24 mouse cellular contexts compared by ENCODE assay signal in the genomic region with DNA sequence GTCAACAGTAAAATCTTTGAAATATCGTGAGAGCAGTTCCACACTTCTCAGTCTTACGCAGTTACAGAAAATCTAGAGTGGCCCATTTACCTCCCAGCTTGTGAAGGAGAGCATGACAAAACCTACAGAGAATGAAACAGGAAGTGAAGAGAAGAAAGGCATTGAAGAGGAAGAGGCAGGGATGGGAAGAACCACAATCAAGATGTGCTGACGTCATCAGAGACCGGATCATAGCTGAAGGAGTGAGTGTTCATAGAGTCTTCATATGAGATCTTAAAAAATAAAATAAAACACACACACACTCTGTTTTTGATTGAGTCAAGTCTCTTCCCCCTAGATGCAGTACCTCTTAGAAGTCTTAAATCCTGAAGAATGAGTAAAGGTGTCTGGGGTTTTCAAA.
DNase-seq lines count a peak whose midpoint lies in the region; ATAC-seq and TF ChIP-seq lines count a peak whose summit lies in the region.
"Had no signal": no experiment of that assay in that cellular context is flagged by ENCODE, and none has a peak within 500 bp of the region (broad histone marks: within the 10 kb centered on the region; RNA-seq: fewer than 3 reads in every experiment).

No protein-coding gene starts in this region.

- no peak for TF ChIP-seq RAD21 in MEL (IDR thresholded peaks at IDR 0.05; ENCODE audit: low read depth, low read length)

- DNase-seq in MEL (ENCODE audit: low read depth, low spot score), result peak; percentile 10
- DNase-seq in thymus, postnatal 0 days (ENCODE audit: low spot score), result peak; percentile 84
- no peak for DNase-seq in neural tube, embryonic 10.5 days (ENCODE audit: extremely low spot score, low spot score)
- no peak for DNase-seq in layer of hippocampus, postnatal 10 days (ENCODE audit: low spot score in 2 of 2)
- DNase-seq in retina, embryonic 14.5 days (ENCODE audit: low spot score), result no peak
- DNase-seq: adrenal gland, postnatal 25 days; cerebellum, adult 2 months; heart, adult 18-20 months; heart, postnatal 36 days; left cerebral cortex, postnatal 4 days; liver; liver, postnatal 0 days; lung, postnatal 10 days; midbrain, embryonic 14.5 days; retina, postnatal 1 day; right cerebral cortex, postnatal 4 days had no signal

- H3K27me3 ChIP-seq in MEL (ENCODE audit: control insufficient read depth in 1 of 2, insufficient read depth in 2 of 2, low read length in 2 of 2), result peaks cover 0 to 4% of the 10 kb centered on the region in 2 experiments; a peak in 2 of 4 replicates
- H3K27me3 ChIP-seq: forebrain, embryonic 13.5 days; heart, embryonic 13.5 days; hindbrain, embryonic 15.5 days; megakaryocyte, embryonic 14.5 days had no signal

- H3K79me2 ChIP-seq in MEL (ENCODE audit: control insufficient read depth, insufficient read depth, low read length, poor library complexity), result no peaks in the 10 kb centered on the region

- no peak for TF ChIP-seq EP300 in MEL (IDR thresholded peaks at IDR 0.05; ENCODE audit: low read depth in 1 of 2, low read length in 2 of 2)

- no peak for TF ChIP-seq CTCF in MEL (IDR thresholded peaks at IDR 0.05 in 2 of 3, conservative IDR thresholded peaks at IDR 0.05 in 1 of 3; ENCODE audit: control insufficient read depth in 1 of 3, insufficient read depth in 1 of 3, low read depth in 2 of 3, low read length in 3 of 3, poor library complexity in 1 of 3, severe bottlenecking in 1 of 3)

- no peaks in the 10 kb centered on the region for H3K36me3 ChIP-seq in MEL (ENCODE audit: control insufficient read depth in 1 of 2, insufficient read depth in 2 of 2, low read length in 2 of 2)
- H3K36me3 ChIP-seq: heart, embryonic 13.5 days; hindbrain, embryonic 15.5 days had no signal

- H3K9ac ChIP-seq in MEL (ENCODE audit: control insufficient read depth, low read depth, low read length, poor library complexity, severe bottlenecking), result no peak overlapping the region
- H3K9ac ChIP-seq: forebrain, embryonic 13.5 days; heart, embryonic 13.5 days; hindbrain, embryonic 15.5 days; liver, postnatal 0 days had no signal

- TF ChIP-seq POLR2A in MEL (IDR thresholded peaks at IDR 0.05; ENCODE audit: control insufficient read depth in 1 of 2, insufficient read depth in 1 of 2, low read depth in 1 of 2, low read length in 2 of 2, poor library complexity in 1 of 2), result no peak

- H3K27ac ChIP-seq in MEL (ENCODE audit: control insufficient read depth, low read depth, low read length), result no peak overlapping the region
- H3K27ac ChIP-seq: forebrain, embryonic 13.5 days; heart, embryonic 13.5 days; hindbrain, embryonic 15.5 days; kidney, postnatal 0 days had no signal

- ATAC-seq in inflammation-experienced regulatory T-cells, adult 6 months, result peak; percentile 82
- no peak for ATAC-seq in erythroid progenitor cell, adult 5-6 weeks (replicated peaks; ENCODE audit: low FRiP score, poor library complexity, severe bottlenecking)
- ATAC-seq: forebrain, embryonic 13.5 days; intestine, postnatal 0 days; liver, postnatal 0 days had no signal

- H3K4me1 ChIP-seq in MEL (ENCODE audit: control insufficient read depth in 1 of 2, insufficient read depth in 2 of 2, low read length in 2 of 2), result no peaks in the 10 kb centered on the region
- H3K4me1 ChIP-seq: forebrain, embryonic 13.5 days; hindbrain, embryonic 15.5 days had no signal

- no peaks in the 10 kb centered on the region for H3K9me3 ChIP-seq in MEL (replicated peaks; ENCODE audit: insufficient read depth, low read length)
- H3K9me3 ChIP-seq: forebrain, embryonic 13.5 days; heart, embryonic 13.5 days; hindbrain, embryonic 15.5 days; megakaryocyte, embryonic 14.5 days had no signal

- no peak overlapping the region for H3K4me3 ChIP-seq in MEL (ENCODE audit: control insufficient read depth in 1 of 2, insufficient read depth in 1 of 2, low read depth in 2 of 2, low read length in 2 of 2)
- H3K4me3 ChIP-seq: forebrain, embryonic 13.5 days; heart, embryonic 13.5 days; hindbrain, embryonic 15.5 days; megakaryocyte, embryonic 14.5 days had no signal

TF ChIP-seq in MEL, 35 proteins besides CTCF, POLR2A, EP300 and RAD21:
- TF ChIP-seq JUND (IDR thresholded peaks at IDR 0.05; ENCODE audit: low read depth, low read length), result no peak
- TF ChIP-seq NRF1 (IDR thresholded peaks at IDR 0.05; ENCODE audit: insufficient read depth, low read depth, low read length, poor library complexity, severe bottlenecking), result no peak
- TF ChIP-seq ZKSCAN1 (IDR thresholded peaks at IDR 0.05; ENCODE audit: low read depth, low read length), result no peak

Comparison
In these comparisons a context has a peak if more than half of its experiments do, and no peak if none do; other contexts are left out.
1. DNase-seq: peak in MEL (single experiment) and thymus, postnatal 0 days (single experiment); none in neural tube, embryonic 10.5 days (single experiment), layer of hippocampus, postnatal 10 days (0 of 2) and retina, embryonic 14.5 days (single experiment).